Mouse (Mus musculus): ENCODE measurements around the gene Mtmr10.

DNA sequence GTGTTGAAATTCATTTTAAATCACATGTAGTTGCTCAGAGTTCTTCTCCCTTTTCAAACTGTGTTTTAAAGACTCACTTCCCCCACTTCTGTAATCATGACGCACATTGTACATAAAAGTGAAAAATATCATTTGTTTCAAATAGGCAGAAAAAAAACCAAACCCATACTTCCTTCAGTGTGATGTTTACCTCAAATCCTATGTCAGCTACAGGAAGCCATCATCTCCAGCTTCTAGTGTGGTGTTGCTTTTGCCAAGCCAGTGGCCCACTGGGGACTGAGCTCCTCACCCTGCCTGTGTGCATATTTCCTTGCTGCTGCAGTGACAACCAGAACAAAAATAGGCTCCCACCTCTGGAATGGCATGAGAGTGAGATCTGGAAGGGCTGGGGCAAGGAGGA lies 39.1 kb upstream of the Mtmr10 start:
- TF ChIP-seq CTCF (IDR thresholded peaks at IDR 0.05; ENCODE audit: borderline replicate concordance, insufficient read depth, low read length) (no peak), POLR2A (IDR thresholded peaks at IDR 0.05; ENCODE audit: low read depth, low read length) (no peak)
